In genomic region chr11:54777387-54778130, GRCm38 (mm10) we compare ENCODE assay signal across 19 mouse cellular contexts. TPM values are rescaled to one million over a fixed set of nuclear protein-coding genes. Genes with fewer than 3 reads are reported as not detected.
DNase-seq lines count a peak whose midpoint lies in the region; ATAC-seq and TF ChIP-seq lines count a peak whose summit lies in the region.
"Had no signal": no experiment of that assay in that cellular context is flagged by ENCODE, and none has a peak within 500 bp of the region (broad histone marks: within the 10 kb centered on the region; RNA-seq: fewer than 3 reads in every experiment).

No protein-coding gene starts in this region.

- peak; percentile 60 for TF ChIP-seq EP300 in CH12.LX (IDR thresholded peaks at IDR 0.05; ENCODE audit: low read length)

- 61% methylated on average over 6 of the region's 6 CpGs for WGBS in liver, embryonic 13.5 days (ENCODE audit: insufficient replicate concordance)
- WGBS in liver, embryonic 11.5 days = 70% methylated on average over 6 of the region's 6 CpGs
- 70% methylated on average over 6 of the region's 6 CpGs for WGBS in small intestine, adult 2 months

- in situ Hi-C loops in CH12.LX (cut with MboI; ENCODE audit: low pct_ligation_motif_present, low pct_unique_long_range_greater_than_20kb, low sequenced_read_pairs) = loop anchor here (5.0 to 10.0 kb wide), 2 partner anchors 35 to 77 kb away; no protein-coding TSS in a partner anchor

- no peaks in the 10 kb centered on the region for H3K36me3 ChIP-seq in liver, embryonic 13.5 days
- no peaks in the 10 kb centered on the region for H3K36me3 ChIP-seq in liver, embryonic 11.5 days (ENCODE audit: control insufficient read depth, insufficient read depth, low read length)
- peaks cover 0 to 11% of the 10 kb centered on the region in 2 experiments for H3K36me3 ChIP-seq in CH12.LX (replicated peaks in 1 of 2; ENCODE audit: control insufficient read depth in 1 of 2, insufficient read depth in 1 of 2, low read length in 1 of 2)
- H3K36me3 ChIP-seq in small intestine, adult 2 months (ENCODE audit: control insufficient read depth, insufficient read depth, low read length) = no peaks in the 10 kb centered on the region
- H3K36me3 ChIP-seq: forebrain, embryonic 15.5 days; G1E; hindbrain, embryonic 12.5 days had no signal

- dilution Hi-C loops in CH12.LX (cut with MboI; ENCODE audit: extremely low pct_ligation_motif_present, extremely low pct_unique_long_range_greater_than_20kb, low sequenced_read_pairs) = no loop called here

- no peak overlapping the region for H3K27ac ChIP-seq in liver, embryonic 13.5 days
- H3K27ac ChIP-seq in liver, embryonic 11.5 days (ENCODE audit: low read depth, low read length) = no peak overlapping the region
- peak overlapping the region; percentile 87 for H3K27ac ChIP-seq in CH12.LX (ENCODE audit: insufficient read depth, low read depth)
- H3K27ac ChIP-seq in small intestine, adult 2 months (ENCODE audit: insufficient read depth, low read depth, low read length) = peak overlapping the region; percentile 25; the same call in 1 of the 2 replicates
- H3K27ac ChIP-seq: embryonic facial prominence, embryonic 10.5 days; forebrain, embryonic 15.5 days; hindbrain, embryonic 12.5 days; limb, embryonic 10.5 days; liver, embryonic 14.5 days had no signal

- peaks cover 55% of the 10 kb centered on the region for H3K4me1 ChIP-seq in liver, embryonic 13.5 days (replicated peaks)
- H3K4me1 ChIP-seq in liver, embryonic 11.5 days (replicated peaks; ENCODE audit: control insufficient read depth, insufficient read depth, low read length) = peaks cover 42% of the 10 kb centered on the region
- H3K4me1 ChIP-seq in CH12.LX (ENCODE audit: control insufficient read depth in 1 of 2, insufficient read depth in 2 of 2) = peaks cover 21 to 95% of the 10 kb centered on the region in 2 experiments
- H3K4me1 ChIP-seq in small intestine, adult 2 months (ENCODE audit: control insufficient read depth, insufficient read depth, insufficient read length, low read length) = peaks cover 9% of the 10 kb centered on the region; the same call in 1 of the 2 replicates
- H3K4me1 ChIP-seq: limb, embryonic 10.5 days had no signal

- H3K27me3 ChIP-seq in liver, embryonic 13.5 days = no peaks in the 10 kb centered on the region
- H3K27me3 ChIP-seq in liver, embryonic 11.5 days (replicated peaks; ENCODE audit: control insufficient read depth, insufficient read depth, low read length) = no peaks in the 10 kb centered on the region
- H3K27me3 ChIP-seq in CH12.LX (replicated peaks) = no peaks in the 10 kb centered on the region
- H3K27me3 ChIP-seq in small intestine, adult 2 months (ENCODE audit: control insufficient read depth, insufficient read depth, low read length) = no peaks in the 10 kb centered on the region
- H3K27me3 ChIP-seq: forebrain, embryonic 15.5 days; hindbrain, embryonic 12.5 days; megakaryocyte, embryonic 14.5 days had no signal

- TF ChIP-seq CTCF in CH12.LX (conservative IDR thresholded peaks at IDR 0.05 in 1 of 2, IDR thresholded peaks at IDR 0.05 in 1 of 2; ENCODE audit: low read depth in 2 of 2, low read length in 2 of 2) = no peak
- no peak for TF ChIP-seq CTCF in small intestine, adult 2 months (IDR thresholded peaks at IDR 0.05; ENCODE audit: extremely low read depth, insufficient read length, insufficient replicate concordance, low read depth, low read length)

- ATAC-seq in liver, embryonic 13.5 days (ENCODE audit: low read depth) = no peak
- ATAC-seq in liver, embryonic 11.5 days (replicated peaks; ENCODE audit: low FRiP score) = no peak
- ATAC-seq in activated CD4-positive, CD25-positive, alpha-beta regulatory T cell, adult 4 months = peak; percentile 15
- ATAC-seq: forebrain, embryonic 15.5 days; intestine, postnatal 0 days; lung, postnatal 0 days had no signal

- peaks cover 86% of the 10 kb centered on the region for H3K79me2 ChIP-seq in CH12.LX (replicated peaks; ENCODE audit: control insufficient read depth, extremely low read depth, insufficient read depth, poor library complexity, severe bottlenecking)

- TF ChIP-seq RAD21 in CH12.LX (IDR thresholded peaks at IDR 0.05; ENCODE audit: low read depth, low read length) = no peak

- H3K9me3 ChIP-seq in liver, embryonic 13.5 days (replicated peaks) = no peaks in the 10 kb centered on the region
- H3K9me3 ChIP-seq in liver, embryonic 11.5 days (ENCODE audit: control insufficient read depth, low read length) = no peaks in the 10 kb centered on the region
- no peaks in the 10 kb centered on the region for H3K9me3 ChIP-seq in CH12.LX (replicated peaks; ENCODE audit: low read length)
- H3K9me3 ChIP-seq: embryonic facial prominence, embryonic 10.5 days; forebrain, embryonic 15.5 days; G1E; hindbrain, embryonic 12.5 days; limb, embryonic 10.5 days; megakaryocyte, embryonic 14.5 days had no signal

- H3K4me3 ChIP-seq in liver, embryonic 13.5 days (replicated peaks) = no peak overlapping the region
- H3K4me3 ChIP-seq in liver, embryonic 11.5 days (ENCODE audit: low read depth, low read length) = no peak overlapping the region
- no peak overlapping the region for H3K4me3 ChIP-seq in CH12.LX (replicated peaks in 1 of 3; ENCODE audit: low read depth in 2 of 3, low read length in 2 of 3, poor library complexity in 1 of 3)
- H3K4me3 ChIP-seq in small intestine, adult 2 months (ENCODE audit: low read depth, low read length) = no peak overlapping the region
- H3K4me3 ChIP-seq: embryonic facial prominence, embryonic 10.5 days; erythroblast, embryonic 14.5 days; forebrain, embryonic 15.5 days; hindbrain, embryonic 12.5 days; limb, embryonic 10.5 days; megakaryocyte, embryonic 14.5 days had no signal

- H3K4me2 ChIP-seq in liver, embryonic 13.5 days = no peak overlapping the region
- no peak overlapping the region for H3K4me2 ChIP-seq in liver, embryonic 11.5 days
- peak overlapping the region; percentile 91 for H3K4me2 ChIP-seq in CH12.LX (ENCODE audit: insufficient read depth, low read depth, poor library complexity, severe bottlenecking)
- H3K4me2 ChIP-seq: forebrain, embryonic 15.5 days; hindbrain, embryonic 12.5 days had no signal

- no peak for TF ChIP-seq POLR2A in CH12.LX (IDR thresholded peaks at IDR 0.05; ENCODE audit: low read depth, low read length)
- no peak for TF ChIP-seq POLR2A in small intestine, adult 2 months (IDR thresholded peaks at IDR 0.05; ENCODE audit: low read depth, low read length)

- H3K9ac ChIP-seq in liver, embryonic 13.5 days = 0 out of 2 replicates have a peak overlapping the region, but pooled peaks have one; percentile 2
- H3K9ac ChIP-seq in liver, embryonic 11.5 days (ENCODE audit: low read depth, low read length) = no peak overlapping the region
- H3K9ac ChIP-seq in CH12.LX (ENCODE audit: insufficient read depth, low read depth) = peak overlapping the region; percentile 51
- H3K9ac ChIP-seq: forebrain, embryonic 15.5 days; hindbrain, embryonic 12.5 days; liver, embryonic 14.5 days had no signal

- no peak for DNase-seq in liver, embryonic 13.5 days
- no peak for DNase-seq in liver, embryonic 11.5 days (ENCODE audit: low spot score)
- peak; percentile 58 for DNase-seq in CH12.LX (ENCODE audit: extremely low read depth)
- no peak for DNase-seq in layer of hippocampus, postnatal 10 days (ENCODE audit: low spot score in 2 of 2)
- DNase-seq in layer of hippocampus, adult 9-11 months = no peak
- DNase-seq: cerebellum, postnatal 25 days; layer of hippocampus, postnatal 36 days had no signal

TF ChIP-seq in CH12.LX, 34 proteins besides CTCF, POLR2A, EP300 and RAD21 (continues in another document):
- peak; percentile 75 for TF ChIP-seq ETS1 (conservative IDR thresholded peaks at IDR 0.05; ENCODE audit: low read depth, low read length)
- 0 out of 2 replicates have a peak, but pooled peaks have one; percentile 14 for TF ChIP-seq HCFC1 (IDR thresholded peaks at IDR 0.05; ENCODE audit: low read depth, low read length)
- no peak for TF ChIP-seq ZC3H11A (IDR thresholded peaks at IDR 0.05; ENCODE audit: low read depth, low read length)
- TF ChIP-seq SMC3 (IDR thresholded peaks at IDR 0.05; ENCODE audit: low read depth, low read length) = no peak
- TF ChIP-seq ZKSCAN1 (IDR thresholded peaks at IDR 0.05; ENCODE audit: borderline replicate concordance, low read depth, low read length) = no peak
- peak; percentile 90; the same call in 1 of the 2 replicates for TF ChIP-seq CHD1 (IDR thresholded peaks at IDR 0.05; ENCODE audit: low read depth, low read length)
- peak; percentile 69 for TF ChIP-seq IRF4 (IDR thresholded peaks at IDR 0.05; ENCODE audit: low read depth, low read length)
- peak; percentile 64; the same call in 1 of the 2 replicates for TF ChIP-seq MAZ (IDR thresholded peaks at IDR 0.05; ENCODE audit: low read depth, low read length)
- peak; percentile 51; the same call in 1 of the 2 replicates for TF ChIP-seq MAX (IDR thresholded peaks at IDR 0.05; ENCODE audit: low read length)
- peak; percentile 94 for TF ChIP-seq SIN3A (IDR thresholded peaks at IDR 0.05; ENCODE audit: low read length)
- peak; percentile 19; the same call in 1 of the 2 replicates for TF ChIP-seq JUN (IDR thresholded peaks at IDR 0.05; ENCODE audit: insufficient read depth, low read depth, low read length)
- TF ChIP-seq MYC (IDR thresholded peaks at IDR 0.05; ENCODE audit: low read depth, low read length) = peak; percentile 56; the same call in 1 of the 2 replicates
- no peak for TF ChIP-seq USF1 (IDR thresholded peaks at IDR 0.05; ENCODE audit: low read depth, low read length)
- no peak for TF ChIP-seq POLR2AphosphoS2 (IDR thresholded peaks at IDR 0.05; ENCODE audit: low read depth, low read length)
- TF ChIP-seq JUND (conservative IDR thresholded peaks at IDR 0.05; ENCODE audit: low read depth, low read length) = no peak
- TF ChIP-seq MXI1 (IDR thresholded peaks at IDR 0.05; ENCODE audit: low read depth, low read length) = peak; percentile 70
- no peak for TF ChIP-seq RCOR1 (conservative IDR thresholded peaks at IDR 0.05; ENCODE audit: low read depth, low read length)
- TF ChIP-seq BHLHE40 (IDR thresholded peaks at IDR 0.05; ENCODE audit: low read depth, low read length) = peak; percentile 35; the same call in 1 of the 2 replicates
- TF ChIP-seq MAFK (IDR thresholded peaks at IDR 0.05; ENCODE audit: insufficient replicate concordance, low read length) = no peak
- peak; percentile 39; the same call in 1 of the 2 replicates for TF ChIP-seq MEF2A (IDR thresholded peaks at IDR 0.05; ENCODE audit: borderline replicate concordance, low read depth, low read length)

RNA-seq across cellular contexts. Expression of gene Cdc42se2, which starts 9.9 kb away (rescaled TPM):
- polyA plus RNA-seq in liver, embryonic 13.5 days (2015; fragmentation: Nextera tagmentation; extraction: Ambion mirVana) = 19.2 and 22.3 TPM in 2 replicates
- polyA plus RNA-seq in liver, embryonic 11.5 days (2014; fragmentation: Nextera tagmentation; extraction: Ambion mirVana) = 43.2 and 49.9 TPM in 2 replicates
- 97.9 and 99.1 TPM in 2 replicates for total RNA-seq in CH12.LX (2012; rRNA removed)
- total RNA-seq in CH12.LX (2014; rRNA removed) = 215 and 227 TPM in 2 replicates
- 84.7 and 97.4 TPM in 2 replicates for polyA plus RNA-seq in CH12.LX (2012; ENCODE audit: insufficient read length, low read depth)
- polyA plus RNA-seq in activated CD4-positive, CD25-positive, alpha-beta regulatory T cell, adult 4 months (2017; shearing (Covaris generic)) = 100 to 1,000 TPM; 286 to 321 TPM
- polyA plus RNA-seq in small intestine, adult 2 months (2012; rRNA removed) = 23.2 and 69.2 TPM in 2 replicates
- 100 to 1,000 TPM; 138 to 151 TPM for total RNA-seq in layer of hippocampus, postnatal 10 days (2021)

Comparison
In these comparisons a context has a peak if more than half of its experiments do, and no peak if none do; other contexts are left out.
1. H3K27ac ChIP-seq: peak in CH12.LX (single experiment) and small intestine, adult 2 months (single experiment); none in liver, embryonic 13.5 days (single experiment) and liver, embryonic 11.5 days (single experiment).